Mouse (Mus musculus): ENCODE measurements around the gene Olfr591.

DNA sequence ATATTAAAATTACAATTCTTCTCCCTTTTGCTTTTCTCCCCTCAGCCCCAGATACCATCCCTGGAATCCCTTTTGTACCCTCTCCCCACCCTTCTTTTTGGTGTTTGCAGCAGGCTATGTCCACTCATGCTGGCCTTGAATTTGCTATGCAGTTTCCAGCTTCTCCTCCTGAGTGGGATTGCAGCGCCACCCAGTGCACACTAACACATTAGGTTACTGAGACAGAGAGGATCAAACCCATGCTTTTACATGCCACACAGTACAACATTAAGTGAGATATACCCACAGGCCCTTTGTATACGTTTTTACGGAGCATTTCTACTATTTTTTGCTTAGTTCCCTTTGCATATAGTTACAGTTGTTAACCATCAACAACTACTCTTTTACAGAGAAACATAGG, 58.7 kb downstream of the Olfr591 start:
- TF ChIP-seq CTCF (IDR thresholded peaks at IDR 0.05; ENCODE audit: extremely low read depth, insufficient read length, insufficient replicate concordance, low read depth, low read length) (no peak), POLR2A (IDR thresholded peaks at IDR 0.05; ENCODE audit: low read depth, low read length) (no peak)
